Mouse (Mus musculus) right cerebral cortex, postnatal 36 days (tissue): Measurements from ENCODE around the gene Prpsap1.
"Not testable (repeated sequence)": the region's sequence is repeated elsewhere in the genome, so short reads cannot be mapped to it uniquely, and the experiment has no call there.

Source experiments
- DNase-seq, 2 experiments: peaks; one replicate each; pipeline ENCODE4 v3.0.0; 2022; ENCODE audit warnings: low spot score in 2 of 2, mixed read lengths in 1 of 2

Gene Prpsap1

GRCm38 (mm10) chr11:116488693-116489375 is 5.2 kb downstream of the Prpsap1 start:
- no peak for DNase-seq

GRCm38 (mm10) chr11:116488207-116488606 is 5.8 kb downstream of the Prpsap1 start:
- DNase-seq: no peak

- no peak for DNase-seq
Measured at GRCm38 (mm10) chr11:116484261-116484660, 9.7 kb downstream of the Prpsap1 start.

- DNase-seq: no peak
Measured at GRCm38 (mm10) chr11:116481776-116482175, 12.2 kb downstream of the Prpsap1 start.

GRCm38 (mm10) chr11:116480975-116481374 is 13.0 kb downstream of the Prpsap1 start:
- no peak for DNase-seq

GRCm38 (mm10) chr11:116479832-116480231 is 14.2 kb downstream of the Prpsap1 start:
- no peak for DNase-seq

- no peak for DNase-seq
Measured at GRCm38 (mm10) chr11:116478978-116479377, 15.0 kb downstream of the Prpsap1 start.

GRCm38 (mm10) chr11:116477160-116477759 is 16.7 kb downstream of the Prpsap1 start:
- no peak for DNase-seq

GRCm38 (mm10) chr11:116476696-116477095 is 17.3 kb downstream of the Prpsap1 start:
- DNase-seq: no peak

- DNase-seq: peak in 1 of 2 experiments; percentile 27
Measured at GRCm38 (mm10) chr11:116476041-116476440, 18.0 kb downstream of the Prpsap1 start.

- no peak for DNase-seq
Measured at GRCm38 (mm10) chr11:116472275-116472674, 21.7 kb downstream of the Prpsap1 start.

- DNase-seq: no peak
Measured at GRCm38 (mm10) chr11:116470896-116471295, 23.1 kb downstream of the Prpsap1 start.

GRCm38 (mm10) chr11:116470249-116470648 is 23.8 kb downstream of the Prpsap1 start:
- DNase-seq: no peak

- not testable (repeated sequence) for DNase-seq
Measured at GRCm38 (mm10) chr11:116468338-116468737, 25.7 kb downstream of the Prpsap1 start.

- no peak for DNase-seq
Measured at GRCm38 (mm10) chr11:116466141-116466540, 27.9 kb downstream of the Prpsap1 start, which contains the start of gene Qrich2. TSS of gene Qrich2 (minus strand) at chr11:116466241.

GRCm38 (mm10) chr11:116463833-116464232 is 30.2 kb downstream of the Prpsap1 start:
- DNase-seq: peak; percentile 56 to 71

- no peak for DNase-seq
Measured at GRCm38 (mm10) chr11:116463338-116463737, 30.7 kb downstream of the Prpsap1 start.

GRCm38 (mm10) chr11:116459786-116460185 is 34.2 kb downstream of the Prpsap1 start:
- no peak for DNase-seq

GRCm38 (mm10) chr11:116456234-116456633 is 37.8 kb downstream of the Prpsap1 start:
- no peak for DNase-seq

GRCm38 (mm10) chr11:116453889-116454288 is 40.1 kb downstream of the Prpsap1 start:
- DNase-seq: no peak

- DNase-seq: no peak
Measured at GRCm38 (mm10) chr11:116449341-116449740, 44.7 kb downstream of the Prpsap1 start.

- no peak for DNase-seq
Measured at GRCm38 (mm10) chr11:116447822-116448221, 46.2 kb downstream of the Prpsap1 start.

- DNase-seq: no peak
Measured at GRCm38 (mm10) chr11:116446308-116446887, 47.6 kb downstream of the Prpsap1 start.
